Mouse (Mus musculus) adrenal gland, postnatal 14 days (tissue): Measurements from ENCODE around the gene Zfp598. TPM values are rescaled to one million over a fixed set of nuclear protein-coding genes. Genes with fewer than 3 reads are reported as not detected.
A peak's percentile ranks its signal among the peaks of the same experiment; 100 is the strongest.

Experiments
- DNase-seq: peaks from one replicate; pipeline ENCODE4 v3.0.0; 2021; ENCODE audit warnings: mixed read lengths
- long read RNA-seq, 2 experiments: library from polyadenylated mRNA; stranded (forward); transcript quantifications; one replicate each; pipeline ENCODE4 v2.0.0; 2021
- total RNA-seq: library from RNA; stranded (reverse); gene quantifications from 2 replicates; pipeline ENCODE4 v1.2.3, GENCODE M21; 2021

Gene Zfp598
- 44.5 and 47.4 TPM in 2 replicates for total RNA-seq
- long read RNA-seq, experiment 1, transcript Zfp598-202 (12 exons, 3,352 nt) = major isoform, 14 of 51 reads
- long read RNA-seq, experiment 1, transcript Zfp598-201 (12 exons, 3,283 nt) = minor isoform, 13 of 51 reads
- long read RNA-seq, experiment 1, partial matches to known transcripts = 6 of 51 reads
- long read RNA-seq, experiment 1, other reads (novel, unspliced or antisense) = 18 of 51 reads
- long read RNA-seq, experiment 2, transcript Zfp598-202 (12 exons, 3,352 nt) = major isoform, 15 of 41 reads
- long read RNA-seq, experiment 2, transcript Zfp598-201 (12 exons, 3,283 nt) = minor isoform, 9 of 41 reads
- long read RNA-seq, experiment 2, partial matches to known transcripts = 10 of 41 reads
- long read RNA-seq, experiment 2, other reads (novel, unspliced or antisense) = 7 of 41 reads

GRCm38 (mm10) chr17:24669545-24670245 lies at the start of gene Zfp598:
Gene Zfp598, plus strand, starts transcription at chr17:24669687.
- peak; percentile 98 for DNase-seq

GRCm38 (mm10) chr17:24625472-24625871 lies 44.0 kb upstream of the Zfp598 start:
- DNase-seq = no peak

GRCm38 (mm10) chr17:24628646-24629045 lies 40.8 kb upstream of the Zfp598 start:
- peak; percentile 83 for DNase-seq

GRCm38 (mm10) chr17:24630072-24630471 lies 39.4 kb upstream of the Zfp598 start:
- no peak for DNase-seq

- peak; percentile 91 for DNase-seq
Observed at GRCm38 (mm10) chr17:24632167-24632812, 37.2 kb upstream of the Zfp598 start, which contains the start of the genes Tsc2 and Nthl1. Gene Tsc2, minus strand, starts transcription at chr17:24632630. Gene Nthl1, plus strand, starts transcription at chr17:24632680.

GRCm38 (mm10) chr17:24632813-24633449 lies 36.6 kb upstream of the Zfp598 start:
- peak; percentile 76 for DNase-seq

- DNase-seq = no peak
Observed at GRCm38 (mm10) chr17:24633831-24634230, 35.7 kb upstream of the Zfp598 start.

- peak; percentile 33 for DNase-seq
Observed at GRCm38 (mm10) chr17:24635024-24635423, 34.5 kb upstream of the Zfp598 start.

GRCm38 (mm10) chr17:24635694-24636093 lies 33.8 kb upstream of the Zfp598 start:
- no peak for DNase-seq

- no peak for DNase-seq
Observed at GRCm38 (mm10) chr17:24636781-24637481, 32.6 kb upstream of the Zfp598 start.

- DNase-seq = peak; percentile 39
Observed at GRCm38 (mm10) chr17:24638214-24638613, 31.3 kb upstream of the Zfp598 start.

GRCm38 (mm10) chr17:24638840-24639239 lies 30.6 kb upstream of the Zfp598 start:
- DNase-seq = peak; percentile 20

- no peak for DNase-seq
Observed at GRCm38 (mm10) chr17:24639571-24639988, 29.9 kb upstream of the Zfp598 start.

- no peak for DNase-seq
Observed at GRCm38 (mm10) chr17:24640119-24640518, 29.4 kb upstream of the Zfp598 start.

- DNase-seq = no peak
Observed at GRCm38 (mm10) chr17:24640581-24640980, 28.9 kb upstream of the Zfp598 start.

GRCm38 (mm10) chr17:24641944-24642343 lies 27.5 kb upstream of the Zfp598 start:
- no peak for DNase-seq

- DNase-seq = no peak
Observed at GRCm38 (mm10) chr17:24642791-24643343, 26.6 kb upstream of the Zfp598 start.

GRCm38 (mm10) chr17:24644030-24644715 lies 25.3 kb upstream of the Zfp598 start:
- peak; percentile 26 for DNase-seq

- peak; percentile 68 for DNase-seq
Observed at GRCm38 (mm10) chr17:24644875-24645721, 24.4 kb upstream of the Zfp598 start.

GRCm38 (mm10) chr17:24645916-24646315 lies 23.6 kb upstream of the Zfp598 start:
- DNase-seq = no peak
